Mouse (Mus musculus): Measurements from ENCODE around the gene March8. TPM values are rescaled to one million over a fixed set of nuclear protein-coding genes. Genes with fewer than 3 reads are reported as not detected.

Gene March8
- total RNA-seq, 2 experiments from 2014 or later: 57.4 to 58.7 TPM

DNA sequence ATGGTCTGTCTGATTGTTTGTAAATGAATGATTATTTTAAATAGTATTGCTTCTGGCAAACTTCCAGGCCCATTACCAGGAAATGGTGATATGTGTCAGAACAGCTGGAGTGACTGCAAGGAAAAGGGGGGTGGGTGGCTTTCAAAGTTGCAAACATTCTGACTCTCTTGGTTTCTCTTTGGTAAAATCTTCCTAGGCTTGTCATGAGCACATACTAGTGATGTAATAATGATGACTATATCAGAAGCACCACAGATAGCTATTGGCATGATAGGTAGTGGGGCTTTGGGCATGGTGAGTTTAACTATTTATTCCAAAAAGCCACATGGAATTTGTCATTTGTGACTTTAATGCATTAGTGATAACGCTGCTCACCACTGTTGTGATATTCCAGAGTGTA, 36.3 kb downstream of the March8 start:
- no peak for DNase-seq

DNA sequence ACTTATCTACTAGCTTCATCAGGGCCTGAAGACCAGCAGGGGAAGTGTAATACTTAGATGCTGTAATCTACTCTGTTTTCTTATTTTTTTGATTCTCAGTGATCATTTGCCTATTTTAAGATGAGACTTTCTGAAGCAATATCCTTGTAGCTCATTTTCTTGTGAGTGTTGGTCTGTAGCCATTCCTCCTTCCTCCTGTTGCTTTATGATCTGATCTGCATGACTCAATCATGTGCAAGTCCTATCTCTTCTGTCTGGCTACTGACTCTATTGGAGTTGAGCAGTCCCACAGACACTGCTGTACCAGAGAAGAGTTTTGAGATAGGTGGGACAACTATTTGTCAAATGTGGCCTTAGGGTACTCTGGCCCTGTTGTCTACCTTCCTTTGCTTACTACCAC, 36.8 kb downstream of the March8 start:
- no peak for DNase-seq

DNA sequence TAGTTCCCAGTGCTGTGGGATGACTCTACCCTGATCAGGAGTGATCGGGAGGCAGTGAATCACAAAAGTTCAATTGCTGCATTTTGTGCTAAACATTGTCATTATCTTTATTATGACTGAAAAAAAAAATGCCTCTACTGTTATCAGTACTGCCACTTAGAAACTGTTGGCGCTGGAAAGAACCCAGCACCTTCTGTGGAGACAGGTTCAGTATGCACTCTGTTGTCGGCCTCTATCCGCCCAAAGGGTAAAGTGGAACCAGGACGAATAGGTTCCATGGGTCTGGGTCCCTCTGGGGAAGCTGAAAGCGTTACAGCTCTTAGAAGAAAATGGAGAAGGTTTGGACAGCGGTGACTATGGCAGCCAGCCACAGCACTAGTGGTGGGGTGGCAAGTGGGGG, 41.1 kb downstream of the March8 start:
- no peak for DNase-seq

DNA sequence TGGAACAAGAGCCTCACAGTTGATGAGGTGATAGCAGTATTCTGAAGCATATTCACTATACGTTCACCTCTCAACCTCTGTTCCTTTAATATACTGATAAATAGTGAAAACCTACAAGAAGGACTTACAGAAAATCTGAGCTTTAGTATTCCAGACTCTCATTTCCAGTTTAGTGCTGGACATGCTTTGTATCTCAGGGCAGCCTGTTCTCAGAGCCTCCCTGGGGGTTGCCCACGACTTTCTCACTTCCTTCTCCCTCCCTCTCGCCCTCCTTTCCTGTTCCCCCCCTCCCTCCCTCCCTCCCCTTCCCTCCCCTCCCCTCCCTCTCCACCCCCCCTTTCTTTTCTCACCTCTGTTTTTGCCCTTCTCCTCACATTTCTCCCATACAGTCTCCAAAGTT, 42.3 kb downstream of the March8 start:
- no peak for DNase-seq

DNA sequence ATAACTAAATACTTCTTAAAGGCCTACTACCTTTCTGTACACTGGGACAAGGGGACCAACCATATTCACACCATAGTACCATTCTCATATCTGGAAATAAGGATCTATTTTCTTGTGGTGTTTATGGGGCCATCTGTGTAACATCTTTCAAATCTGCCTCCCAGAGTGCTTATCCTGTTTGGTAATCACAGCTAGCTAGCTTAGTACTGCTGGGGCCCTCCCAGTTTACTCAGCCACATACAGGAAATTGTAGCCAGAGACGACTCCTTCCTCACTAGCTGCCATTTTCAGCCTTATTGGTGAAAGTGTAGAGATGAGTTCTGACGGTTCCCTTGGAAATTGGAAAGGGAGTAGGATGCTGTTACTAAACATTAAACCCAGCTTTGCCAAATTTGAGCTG, 43.8 kb downstream of the March8 start:
- DNase-seq: no peak

DNA sequence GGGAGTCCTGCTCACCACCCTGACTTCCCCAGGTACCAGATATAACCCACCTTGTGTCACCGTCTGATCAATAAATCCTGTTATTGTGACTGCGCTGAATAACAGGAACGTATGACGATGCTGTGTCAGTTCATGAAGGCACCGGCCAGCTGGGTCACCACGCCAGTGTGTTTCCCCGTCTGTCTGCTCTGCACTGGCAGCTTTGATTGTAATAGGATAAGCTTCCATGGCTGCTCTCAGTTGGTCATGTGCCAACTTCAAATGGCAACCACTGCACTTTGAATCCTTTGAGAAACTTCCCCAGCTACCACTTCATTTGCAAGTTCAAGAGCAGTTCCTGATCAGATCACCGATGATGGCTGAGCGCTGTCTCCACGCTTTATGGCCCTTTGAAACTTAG, 45.8 kb downstream of the March8 start:
- no peak for DNase-seq

DNA sequence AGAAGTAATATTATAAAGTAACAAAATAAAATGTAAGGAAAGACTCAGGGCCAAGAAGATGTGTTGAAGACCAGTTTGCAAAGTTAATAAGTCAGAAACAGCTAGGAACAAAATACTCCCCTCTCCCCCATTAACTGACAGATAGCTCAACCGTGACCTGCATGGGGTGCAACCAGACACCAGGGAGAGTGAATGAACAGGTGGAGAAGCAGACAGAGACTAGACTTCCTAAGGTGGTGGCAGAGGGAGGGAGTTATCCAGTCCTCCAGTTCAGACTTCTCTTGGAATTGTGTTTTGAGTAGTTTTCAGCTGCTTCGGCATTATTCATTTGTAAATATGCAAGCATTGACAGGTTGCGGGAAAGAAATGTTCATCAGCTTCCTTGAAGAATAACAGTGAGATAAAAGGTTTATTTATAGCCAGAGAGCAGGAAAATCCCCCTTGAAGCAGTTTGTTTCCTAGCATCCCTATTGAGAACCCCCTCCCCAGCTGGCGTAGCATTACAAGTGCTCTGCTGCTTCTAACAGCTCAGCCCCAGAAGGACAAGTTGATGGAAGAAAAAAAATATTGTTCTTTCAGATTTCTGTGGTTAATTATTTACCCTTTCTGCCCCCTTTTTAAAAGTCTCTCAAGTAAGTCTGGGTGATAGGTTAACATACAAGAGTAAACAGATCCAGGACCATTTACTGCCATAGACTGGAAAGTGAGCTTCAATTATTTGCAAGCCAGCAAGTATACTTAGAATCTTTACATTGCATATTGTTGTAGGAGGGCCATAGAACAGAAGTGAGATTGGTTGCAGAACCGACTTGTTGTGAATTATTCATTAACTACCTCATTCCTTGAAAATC, 47.6 kb downstream of the March8 start:
- DNase-seq: no peak

DNA sequence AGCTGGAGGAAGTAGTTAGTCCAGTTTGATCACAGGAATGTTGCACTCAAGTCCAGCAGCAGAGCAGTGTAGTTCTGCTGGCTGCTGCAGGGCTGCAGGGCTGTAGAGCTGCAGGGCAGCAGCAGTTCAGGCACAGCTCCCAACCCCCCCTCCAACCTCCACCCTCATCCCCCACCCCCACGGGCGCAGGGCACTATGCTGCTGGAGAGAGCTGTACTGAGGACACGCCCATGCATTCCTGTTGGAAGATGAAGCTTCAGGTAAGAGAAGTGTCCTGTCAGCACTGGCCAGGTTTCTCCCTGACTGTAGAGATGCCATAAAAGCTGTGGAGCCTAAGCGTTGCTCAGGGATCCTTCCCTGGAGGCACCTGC, 48.2 kb downstream of the March8 start:
- no peak for DNase-seq

DNA sequence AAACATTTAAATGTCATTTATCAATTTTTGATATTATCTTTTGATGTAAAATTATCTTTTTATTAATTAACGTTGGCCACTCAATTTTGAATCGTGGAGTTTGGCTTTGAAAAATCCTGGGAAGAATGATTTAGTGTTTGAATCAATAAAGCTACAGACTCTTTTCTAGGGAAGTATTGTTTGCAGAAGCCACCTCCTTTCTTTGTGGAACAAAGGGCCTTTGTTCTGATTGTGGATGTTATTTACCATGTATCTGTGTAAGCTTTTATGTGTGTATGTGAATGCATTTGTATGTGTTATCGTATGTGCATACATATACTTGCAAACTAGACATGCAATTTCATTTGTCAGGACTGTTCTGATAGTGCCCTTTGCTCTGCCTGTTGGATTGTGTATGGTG, 48.7 kb downstream of the March8 start:
- DNase-seq: no peak

DNA sequence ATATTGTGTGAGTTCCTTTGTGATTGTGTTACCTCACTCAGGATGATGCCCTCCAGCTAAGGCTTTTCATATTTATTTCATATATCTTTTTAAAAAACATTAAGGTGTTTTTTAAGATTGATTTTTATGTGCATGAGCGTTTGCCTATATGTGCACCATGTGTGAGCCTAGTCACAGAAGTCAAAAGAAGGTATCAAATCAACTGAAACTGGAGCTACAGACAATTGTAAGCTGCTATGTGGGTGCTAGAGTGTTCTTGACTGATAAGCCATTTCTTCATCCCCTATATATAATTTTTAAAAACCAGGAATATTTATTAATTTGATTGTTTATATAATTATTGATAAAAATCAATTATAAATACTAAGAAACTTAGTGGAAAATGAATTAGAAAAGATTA, 50.2 kb downstream of the March8 start:
- no peak for DNase-seq

DNA sequence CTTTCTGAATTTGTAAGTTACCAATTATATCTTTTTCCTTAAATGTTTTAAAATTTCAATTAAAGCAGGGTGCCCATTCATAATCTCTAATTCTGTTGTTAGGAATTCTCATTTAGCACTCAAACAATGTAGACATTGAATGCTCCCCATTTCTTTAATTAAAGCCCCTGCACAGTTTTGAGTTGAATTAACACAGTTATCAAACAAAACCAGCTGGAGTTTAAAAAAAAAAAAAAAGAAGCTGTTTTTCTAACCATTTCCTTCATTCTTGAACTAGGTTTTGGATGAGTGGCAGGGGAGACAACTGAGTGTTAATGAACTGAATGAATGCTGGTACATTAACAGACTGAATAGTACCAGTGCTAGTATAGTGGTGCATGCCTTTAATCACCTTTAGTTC, 51.7 kb downstream of the March8 start:
- DNase-seq: no peak

DNA sequence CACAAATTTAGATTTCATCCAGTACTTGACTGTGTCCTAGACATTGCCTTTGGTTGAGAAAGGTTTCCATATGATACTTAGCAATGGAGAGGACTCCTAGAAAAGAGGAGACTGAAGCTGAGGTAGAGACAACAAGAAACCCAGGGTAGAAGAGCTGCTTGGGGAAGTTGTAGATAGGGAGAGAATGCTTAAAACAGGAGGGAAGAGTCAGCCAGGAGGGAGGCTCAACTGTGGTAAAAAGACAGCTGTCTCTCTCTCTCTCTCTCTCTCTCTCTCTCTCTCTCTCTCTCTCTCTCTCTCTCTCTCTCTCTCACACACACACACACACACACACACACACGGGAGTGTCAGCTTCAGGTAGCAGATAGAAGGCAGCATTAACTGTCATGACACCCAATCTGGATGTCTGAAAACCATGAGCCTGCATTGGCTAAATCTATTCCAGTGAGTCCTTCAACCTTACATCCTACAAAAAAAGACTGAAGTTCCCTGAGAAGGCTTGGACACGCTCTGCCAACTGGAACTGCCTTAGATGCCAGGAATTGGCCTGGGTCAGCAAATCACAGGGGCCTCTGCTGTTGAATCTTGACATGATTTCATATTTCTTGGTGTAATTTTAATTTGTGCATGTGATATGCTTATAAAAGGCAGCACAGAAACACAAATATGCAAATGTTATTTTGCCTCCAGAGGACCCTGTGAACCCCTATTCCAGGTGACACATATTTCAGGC, 57.3 kb downstream of the March8 start:
- no peak for DNase-seq

DNA sequence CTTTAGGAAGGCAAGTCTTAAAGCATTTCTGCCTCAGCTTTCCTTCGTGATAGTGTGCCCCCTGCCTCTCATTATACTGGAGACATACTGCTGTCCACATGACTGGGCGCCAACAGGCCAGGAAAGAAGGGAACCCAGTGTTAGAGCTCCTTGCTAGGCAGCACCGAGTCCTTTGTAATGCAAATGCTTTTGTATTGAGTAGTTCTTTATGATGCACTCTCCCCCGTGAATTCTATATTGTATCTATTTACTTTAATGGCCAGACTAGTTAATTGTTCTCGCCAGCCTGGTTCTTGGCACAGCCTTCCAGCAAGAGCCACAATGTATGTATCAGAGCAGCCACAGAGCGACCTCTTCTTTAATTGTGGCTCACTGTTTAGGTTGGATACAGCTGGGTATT, 59.8 kb downstream of the March8 start:
- DNase-seq: no peak

DNA sequence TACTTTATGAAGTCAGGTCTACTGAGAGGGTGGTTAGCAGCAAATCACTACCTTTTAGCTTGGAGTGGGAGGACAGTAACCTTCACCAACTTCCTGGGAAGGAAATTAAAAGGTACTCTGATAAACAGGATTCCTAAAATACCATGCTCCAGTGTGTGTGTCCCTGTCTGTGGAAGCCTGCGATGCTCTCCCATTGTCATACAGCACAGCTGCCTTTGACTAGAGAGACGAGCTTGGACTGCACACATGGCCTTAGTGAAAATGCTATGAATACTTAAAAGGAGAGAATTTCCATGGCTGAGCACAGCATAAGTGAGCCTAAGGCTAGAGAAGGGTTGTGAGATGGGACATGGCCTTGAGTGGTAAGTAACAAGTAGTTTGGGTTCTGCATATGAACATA, 60.3 kb downstream of the March8 start:
- no peak for DNase-seq

DNA sequence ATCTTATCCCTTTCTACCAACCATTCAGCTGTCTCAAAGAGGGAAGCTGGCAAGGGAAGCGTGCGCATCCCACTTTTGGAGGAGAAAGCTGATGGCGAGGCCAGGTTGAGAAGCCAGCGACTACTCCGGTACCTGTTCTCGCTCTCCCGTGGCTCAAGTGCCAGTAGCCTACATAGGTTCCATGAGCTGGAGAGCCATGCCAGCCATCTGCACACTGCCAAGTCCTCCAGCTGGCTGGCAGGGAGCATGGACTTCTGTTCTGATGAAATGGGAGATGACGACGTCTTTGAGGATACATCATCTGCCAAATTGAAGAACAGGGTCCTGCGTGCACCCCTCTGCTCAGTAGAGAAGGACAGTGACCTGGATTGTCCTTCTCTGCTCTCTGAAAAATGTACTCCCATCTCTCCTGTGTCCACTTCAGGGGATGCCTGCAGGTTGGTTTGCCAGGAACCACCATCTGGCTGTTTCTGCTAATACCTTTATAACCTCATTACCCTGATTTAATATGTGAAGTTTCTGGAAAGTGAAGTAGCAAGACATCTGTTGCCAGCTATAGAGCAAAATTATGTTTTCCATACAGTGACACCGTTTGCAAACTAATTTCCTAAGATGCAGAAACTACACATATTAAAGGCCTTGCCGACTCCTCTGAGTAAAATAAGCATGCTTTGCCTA, 64.1 kb downstream of the March8 start:
- DNase-seq: no peak

DNA sequence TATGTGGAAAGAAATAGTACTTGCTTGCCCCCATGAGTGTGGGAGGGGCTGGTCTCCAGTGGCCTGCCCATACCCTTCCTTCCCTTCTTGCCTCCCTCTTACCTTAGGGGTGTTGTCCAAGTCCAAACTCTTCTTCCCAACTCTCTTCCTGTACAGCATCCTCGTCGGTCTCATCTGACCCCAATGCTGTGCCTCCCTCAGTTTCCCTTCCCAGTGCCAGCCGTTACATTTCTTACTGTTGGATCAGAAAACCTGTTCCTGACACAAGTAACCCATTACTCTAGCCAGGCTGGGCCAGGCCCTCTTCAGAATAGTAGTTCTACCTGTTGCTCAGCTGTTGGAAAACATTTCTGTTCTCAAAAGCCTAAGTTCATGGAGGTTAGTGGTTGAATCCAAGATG, 64.6 kb downstream of the March8 start:
- DNase-seq: no peak

DNA sequence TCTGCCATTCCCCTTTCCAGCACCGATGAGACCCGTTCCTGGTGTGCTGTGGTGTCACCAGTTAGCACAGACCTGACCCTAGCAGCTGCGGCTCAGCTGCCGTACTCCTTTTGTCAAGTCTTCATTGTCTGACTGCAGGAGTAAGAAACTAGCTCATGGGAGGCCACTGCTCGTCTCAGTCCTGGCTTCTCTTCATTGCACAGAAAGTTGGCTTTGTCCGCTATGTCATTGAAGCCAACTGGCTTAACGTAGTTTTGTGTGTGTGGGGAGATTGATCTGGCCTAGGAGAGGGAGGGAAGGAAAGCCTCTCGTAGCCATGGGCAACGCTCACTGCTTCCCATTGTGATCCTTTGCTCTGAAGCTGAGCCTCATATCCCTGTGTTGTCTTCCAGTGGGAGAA, 67.4 kb downstream of the March8 start:
- DNase-seq: no peak

DNA sequence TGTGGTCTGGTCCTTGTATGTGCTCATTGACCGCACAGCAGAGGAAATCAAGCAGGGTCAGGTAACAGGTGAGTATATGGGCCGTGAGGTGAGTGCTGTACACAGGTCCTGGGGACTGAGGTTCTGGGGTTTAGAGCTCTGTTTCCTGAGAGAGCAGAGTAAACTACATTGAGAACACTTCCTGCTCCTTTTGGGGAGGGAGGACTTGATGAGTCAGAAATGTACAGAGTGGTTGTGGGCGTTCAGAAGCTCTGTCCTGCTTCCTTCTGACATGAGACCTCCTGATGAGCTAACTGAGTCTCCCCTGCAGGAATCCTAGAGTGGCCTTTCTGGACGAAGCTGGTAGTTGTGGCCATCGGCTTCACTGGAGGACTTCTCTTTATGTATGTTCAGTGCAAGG, 67.9 kb downstream of the March8 start:
- no peak for DNase-seq

DNA sequence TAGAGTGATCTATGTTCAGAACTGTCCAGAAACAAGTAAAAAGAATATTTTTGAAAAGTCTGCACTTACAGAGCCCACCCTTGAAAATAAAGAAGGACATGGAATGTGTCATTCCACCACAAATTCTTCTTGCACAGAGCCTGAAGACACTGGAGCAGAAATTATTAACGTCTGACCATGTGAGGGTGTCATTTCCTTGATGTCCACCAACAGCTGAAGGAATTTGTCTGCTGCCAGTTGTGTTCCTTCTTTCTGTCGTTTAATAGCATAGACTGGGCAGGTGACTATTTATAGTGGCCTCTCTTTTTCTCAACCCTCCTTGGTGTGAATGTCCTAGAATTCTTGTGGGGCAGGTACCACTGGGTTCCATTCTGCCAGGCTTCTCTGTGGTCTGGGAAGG, 68.3 kb downstream of the March8 start:
- no peak for DNase-seq

DNA sequence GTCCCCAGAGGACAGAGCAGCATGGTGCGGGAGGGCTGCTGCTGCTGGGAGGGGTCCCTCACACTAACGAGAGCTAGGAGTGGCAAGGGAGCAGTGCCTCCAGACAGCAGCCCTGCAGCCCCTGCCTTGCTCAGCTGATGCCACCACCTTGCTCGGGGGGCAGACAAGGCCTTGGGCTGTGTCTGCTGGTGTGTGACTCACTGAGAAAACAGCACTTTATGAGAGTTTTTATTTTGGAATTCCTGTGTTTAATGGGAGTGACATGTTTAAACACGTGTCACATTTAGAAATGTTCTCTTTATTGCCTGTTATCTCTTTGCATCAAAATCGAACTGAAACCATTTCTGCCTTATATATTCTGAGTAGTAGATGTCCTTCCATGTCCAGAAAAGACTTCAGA, 68.9 kb downstream of the March8 start:
- no peak for DNase-seq

DNA sequence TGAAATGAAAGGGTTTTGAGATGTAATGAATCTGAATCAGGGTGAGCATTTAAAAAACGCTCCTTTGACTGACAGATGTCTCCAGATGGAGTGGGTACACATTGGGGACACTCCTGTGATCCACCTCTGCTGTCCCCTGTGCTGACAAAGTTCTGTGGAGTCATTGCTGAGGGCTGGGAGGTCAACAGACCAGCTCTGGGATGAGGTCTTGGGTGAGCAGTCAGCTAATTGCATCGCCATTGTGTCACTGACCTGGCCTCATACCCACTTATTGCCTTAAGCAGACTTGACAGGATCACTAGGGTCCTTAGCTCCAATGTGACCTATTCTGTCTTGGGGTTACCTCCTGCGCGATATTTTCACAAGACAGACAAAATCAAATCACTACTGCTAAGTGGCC, 69.4 kb downstream of the March8 start:
- DNase-seq: no peak

DNA sequence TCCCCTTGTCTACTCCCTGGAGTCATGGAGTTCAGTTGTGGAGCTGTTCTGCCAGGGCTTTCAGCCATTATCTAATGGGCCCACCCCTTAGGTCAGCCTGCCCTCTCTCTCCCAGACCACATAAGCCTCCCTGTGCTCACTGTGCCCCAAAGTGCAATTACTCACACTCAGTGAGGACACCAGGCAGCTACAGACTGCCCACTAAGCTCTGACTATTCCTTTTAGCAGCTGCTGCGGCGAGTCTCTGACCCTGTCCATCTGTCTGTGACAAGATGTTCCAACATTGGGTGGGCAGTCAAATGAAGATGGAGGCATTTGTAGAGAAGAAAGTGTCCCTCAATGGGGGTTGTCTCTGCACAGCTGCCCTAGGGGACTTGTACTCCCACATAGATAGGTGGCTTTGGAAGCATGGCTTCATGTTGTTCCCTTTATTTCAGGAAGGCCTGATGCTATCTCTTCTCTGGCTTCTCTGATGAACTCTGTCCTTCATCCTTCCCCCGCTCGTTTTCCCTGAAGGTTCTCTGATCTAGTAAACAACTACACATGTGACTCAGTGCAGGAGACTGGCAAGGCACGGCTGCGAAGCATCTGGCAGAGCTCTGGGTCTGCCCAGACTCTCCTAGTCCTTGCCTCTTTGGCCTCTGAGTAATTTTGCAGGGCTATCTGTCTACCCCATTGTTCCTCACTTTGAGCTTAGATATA, 70.3 kb downstream of the March8 start:
- no peak for DNase-seq

DNA sequence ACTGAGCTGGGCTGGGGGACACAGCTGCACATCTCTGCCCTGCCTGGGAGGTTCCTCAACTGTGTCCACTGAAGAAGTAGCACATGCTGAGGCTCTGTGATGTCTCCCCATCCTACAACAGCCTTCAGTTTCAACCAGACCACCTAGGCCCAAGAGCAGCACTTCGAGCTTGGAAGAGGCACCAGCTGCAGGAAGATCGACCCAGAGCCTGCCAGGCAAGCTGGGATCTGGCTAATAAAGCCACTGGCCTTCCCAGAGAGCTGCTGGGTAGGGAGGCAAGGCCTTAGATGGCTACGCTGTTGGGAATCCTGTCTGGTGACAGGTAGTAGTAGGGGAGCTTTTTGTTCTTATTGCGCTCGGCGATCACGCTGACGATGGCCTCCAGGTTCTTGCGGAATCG, 72.6 kb downstream of the March8 start:
- DNase-seq: no peak
